Mouse (Mus musculus): ENCODE measurements around the gene Ehd2.
A peak's percentile ranks its signal among the peaks of the same experiment; 100 is the strongest.
"Not testable (repeated sequence)": the region's sequence is repeated elsewhere in the genome, so short reads cannot be mapped to it uniquely, and the experiment has no call there.

Gene Ehd2

GRCm38 (mm10) chr7:15945721-15946536 is 21.4 kb downstream of the Ehd2 start, which contains the start of gene Nop53:
Gene Nop53, minus strand, starts transcription at chr7:15946074.
- DNase-seq (ENCODE audit: low spot score), result peak; percentile 89

GRCm38 (mm10) chr7:15945211-15945610 is 22.2 kb downstream of the Ehd2 start:
- no peak for DNase-seq (ENCODE audit: low spot score)

- no peak for DNase-seq (ENCODE audit: low spot score)
Observed at GRCm38 (mm10) chr7:15944311-15944710, 23.1 kb downstream of the Ehd2 start.

- DNase-seq (ENCODE audit: low spot score), result no peak
Observed at GRCm38 (mm10) chr7:15938621-15939020, 28.7 kb downstream of the Ehd2 start.

GRCm38 (mm10) chr7:15937491-15937890 is 29.9 kb downstream of the Ehd2 start:
- no peak for DNase-seq (ENCODE audit: low spot score)

GRCm38 (mm10) chr7:15933437-15934359 is 33.7 kb downstream of the Ehd2 start:
- DNase-seq (ENCODE audit: low spot score), result no peak

- DNase-seq (ENCODE audit: low spot score), result no peak
Observed at GRCm38 (mm10) chr7:15931635-15932034, 35.7 kb downstream of the Ehd2 start.

GRCm38 (mm10) chr7:15930543-15930942 is 36.8 kb downstream of the Ehd2 start:
- DNase-seq (ENCODE audit: low spot score), result no peak

GRCm38 (mm10) chr7:15929910-15930309 is 37.5 kb downstream of the Ehd2 start:
- DNase-seq (ENCODE audit: low spot score), result peak; percentile 77

- DNase-seq (ENCODE audit: low spot score), result peak; percentile 88
Observed at GRCm38 (mm10) chr7:15922220-15922773, 45.1 kb downstream of the Ehd2 start, which contains the start of gene Selenow. Gene Selenow, minus strand, starts transcription at chr7:15922402.

- DNase-seq (ENCODE audit: low spot score), result no peak
Observed at GRCm38 (mm10) chr7:15921796-15922195, 45.6 kb downstream of the Ehd2 start.

GRCm38 (mm10) chr7:15920645-15921190 is 46.6 kb downstream of the Ehd2 start:
- no peak for DNase-seq (ENCODE audit: low spot score)

- DNase-seq (ENCODE audit: low spot score), result no peak
Observed at GRCm38 (mm10) chr7:15919947-15920346, 47.4 kb downstream of the Ehd2 start.

- no peak for DNase-seq (ENCODE audit: low spot score)
Observed at GRCm38 (mm10) chr7:15918371-15918770, 49.0 kb downstream of the Ehd2 start.

GRCm38 (mm10) chr7:15916996-15917395 is 50.4 kb downstream of the Ehd2 start:
- no peak for DNase-seq (ENCODE audit: low spot score)

GRCm38 (mm10) chr7:15916134-15916723 is 51.1 kb downstream of the Ehd2 start:
- no peak for DNase-seq (ENCODE audit: low spot score)

- DNase-seq (ENCODE audit: low spot score), result not testable (repeated sequence)
Observed at GRCm38 (mm10) chr7:15915695-15916094, 51.7 kb downstream of the Ehd2 start.

GRCm38 (mm10) chr7:15914751-15915150 is 52.6 kb downstream of the Ehd2 start:
- DNase-seq (ENCODE audit: low spot score), result no peak

- DNase-seq (ENCODE audit: low spot score), result peak; percentile 40
Observed at GRCm38 (mm10) chr7:15914252-15914651, 53.1 kb downstream of the Ehd2 start.

GRCm38 (mm10) chr7:15912183-15912582 is 55.2 kb downstream of the Ehd2 start:
- DNase-seq (ENCODE audit: low spot score), result peak; percentile 76

GRCm38 (mm10) chr7:15910521-15910920 is 56.8 kb downstream of the Ehd2 start:
- DNase-seq (ENCODE audit: low spot score), result no peak
